Mouse (Mus musculus) intestine, postnatal 0 days (tissue): Measurements from ENCODE around the gene 1700007K13Rik. TPM values are rescaled to one million over a fixed set of nuclear protein-coding genes. Genes with fewer than 3 reads are reported as not detected.
A peak's percentile ranks its signal among the peaks of the same experiment; 100 is the strongest.
"Not testable (repeated sequence)": the region's sequence is repeated elsewhere in the genome, so short reads cannot be mapped to it uniquely, and the experiment has no call there.

Source experiments
- ATAC-seq: fragments of 200-750 bp; cut with Nextera tagmentation; 2 replicates; pipeline ENCODE4 v1.8.0; 2017; ENCODE audit warnings: mild to moderate bottlenecking, moderate TSS enrichment, moderate library complexity
- H3K27ac ChIP-seq: fragments of 300-500 bp; sonication (generic); 2 replicates; pipeline ENCODE4 v1.5.1; 2014; ENCODE audit warnings: mild to moderate bottlenecking, low read depth, low read length, moderate library complexity
- H3K27me3 ChIP-seq: fragments of 300-500 bp; sonication (generic); replicated peaks from 2 replicates; pipeline ENCODE4 v1.6.1; 2014; ENCODE audit warnings: low read length, mixed read lengths; ENCODE audit not compliant: control insufficient read depth, insufficient read depth
- H3K36me3 ChIP-seq: fragments of 300-500 bp; sonication (generic); 2 replicates; pipeline ENCODE4 v1.6.1; 2014; ENCODE audit warnings: mild to moderate bottlenecking, moderate library complexity; ENCODE audit not compliant: control insufficient read depth, insufficient read depth
- H3K4me1 ChIP-seq: fragments of 300-500 bp; sonication (generic); replicated peaks from 2 replicates; pipeline ENCODE4 v1.6.1; 2014; ENCODE audit warnings: antibody characterized with exemption, low read length, mixed read lengths; ENCODE audit not compliant: control insufficient read depth, insufficient read depth
- H3K4me2 ChIP-seq: fragments of 300-500 bp; sonication (generic); replicated peaks from 2 replicates; pipeline ENCODE4 v1.6.1; 2014; ENCODE audit warnings: low read depth, mild to moderate bottlenecking, moderate library complexity
- H3K4me3 ChIP-seq: fragments of 300-500 bp; sonication (generic); 2 replicates; pipeline ENCODE4 v1.5.1; 2014; ENCODE audit warnings: low read depth, low read length
- H3K9ac ChIP-seq: fragments of 300-500 bp; sonication (generic); 2 replicates; pipeline ENCODE4 v1.6.1; 2014; ENCODE audit warnings: mild to moderate bottlenecking, low read depth, low read length
- H3K9me3 ChIP-seq: fragments of 300-500 bp; sonication (generic); 2 replicates; pipeline ENCODE4 v1.6.1; 2016; ENCODE audit warnings: mixed run types; ENCODE audit not compliant: control insufficient read depth
- CTCF ChIP-seq: sonication (generic); IDR thresholded peaks from 2 replicates; pipeline ENCODE4 v1.5.1; 2016; ENCODE audit warnings: low read depth, mild to moderate bottlenecking, control low read depth, antibody characterized with exemption, moderate library complexity
- WGBS: fragments of 180-500 bp; shearing (Covaris S2); extraction: QIAGEN DNeasy Blood & Tissue Kit; methylation state at CpG from one replicate; pipeline ENCODE4 v1.1.7; 2014; 5-methylcytosine and 5-hydroxymethylcytosine counted together
- polyA plus RNA-seq: library from polyadenylated mRNA; unstranded; fragments of >200 nt; fragmentation: Nextera tagmentation; extraction: Ambion mirVana; gene quantifications from 2 replicates; pipeline ENCODE4 v1.2.1, GENCODE M21; 2015

Gene 1700007K13Rik
- polyA plus RNA-seq, 1 experiment from 2014 or later, result not detected

DNA sequence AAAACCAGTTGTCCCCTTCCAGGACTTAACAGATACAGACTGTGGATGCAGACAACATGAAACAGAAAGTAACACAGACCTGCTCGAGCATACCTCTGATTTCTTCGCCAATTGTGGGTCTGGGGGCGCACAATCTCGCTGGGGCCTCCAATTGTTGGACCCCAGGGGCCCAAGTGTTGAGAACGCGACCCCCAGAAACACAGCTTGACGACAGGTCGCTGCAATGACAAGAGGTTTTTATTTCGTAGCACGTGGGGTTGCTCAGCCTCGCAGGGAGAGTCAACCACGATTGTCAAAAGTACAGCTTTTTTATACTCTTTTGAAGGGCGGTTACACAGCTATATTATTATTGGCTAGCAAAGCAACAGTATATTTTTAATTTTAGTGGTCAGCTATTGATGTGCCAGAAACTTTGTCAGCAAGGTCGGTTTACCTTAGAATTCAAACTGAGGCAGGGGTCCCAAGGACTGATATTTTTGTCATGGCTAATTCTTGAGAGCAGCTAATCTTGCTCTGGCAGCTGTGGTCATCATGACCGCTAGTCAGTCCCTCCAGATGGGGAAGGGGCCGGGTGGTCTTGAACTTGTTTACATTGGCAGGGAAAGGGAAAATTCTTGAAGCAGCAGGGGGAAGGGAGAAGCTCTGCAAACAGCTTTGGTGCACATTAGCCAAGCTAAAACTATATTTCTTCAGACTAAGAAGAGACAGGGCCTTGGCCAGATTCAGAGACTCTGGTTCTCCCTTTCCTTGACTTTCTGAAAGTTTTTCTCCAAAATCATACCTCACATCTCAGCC is 29.9 kb upstream of the 1700007K13Rik start:
- Histone ChIP-seq H3K27ac (0 out of 2 replicates have a peak overlapping the region, but pooled peaks have one; percentile 15), H3K36me3 (no peaks in the 10 kb centered on the region), H3K9me3 (no peaks in the 10 kb centered on the region), H3K4me2 (no peak overlapping the region), H3K27me3 (no peaks in the 10 kb centered on the region), H3K9ac (no peak overlapping the region), H3K4me3 (no peak overlapping the region), H3K4me1 (peaks cover 6% of the 10 kb centered on the region; the same call in 1 of the 2 replicates)
- WGBS, result 77% methylated on average over 16 of the region's 16 CpGs
- no peak for ATAC-seq
- TF ChIP-seq CTCF, result no peak

DNA sequence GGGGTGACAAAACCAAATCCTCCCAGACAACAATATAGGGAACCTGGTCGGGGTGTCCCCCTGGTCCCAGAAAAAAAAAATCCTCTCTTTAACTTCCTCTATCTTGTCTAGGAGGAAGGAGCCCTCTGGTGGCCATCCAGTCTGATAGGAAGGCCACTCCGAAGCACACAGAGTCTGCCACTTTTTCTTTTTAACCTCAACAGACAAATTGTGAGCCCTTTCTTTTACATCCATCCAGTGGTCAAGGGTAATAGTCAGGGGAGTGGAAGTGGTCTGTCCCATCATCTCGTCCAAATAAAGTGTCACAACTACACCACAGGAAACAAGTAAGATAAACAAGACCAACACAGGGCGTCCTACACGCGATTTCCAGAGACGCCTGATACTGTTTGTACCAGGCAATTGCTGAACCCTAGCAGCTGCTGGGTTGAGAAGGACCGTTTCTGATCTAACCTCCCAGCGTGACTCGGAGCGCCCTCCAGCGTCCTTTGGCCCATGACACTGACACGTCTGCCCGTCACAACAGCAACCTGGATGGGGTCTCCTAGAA is 29.1 kb upstream of the 1700007K13Rik start:
- H3K27ac ChIP-seq, result no peak overlapping the region
- no peaks in the 10 kb centered on the region for H3K27me3 ChIP-seq
- H3K9me3 ChIP-seq, result no peaks in the 10 kb centered on the region
- H3K4me2 ChIP-seq, result no peak overlapping the region
- H3K36me3 ChIP-seq, result no peaks in the 10 kb centered on the region
- no peak overlapping the region for H3K9ac ChIP-seq
- TF ChIP-seq CTCF, result peak; percentile 59
- ATAC-seq, result no peak
- peaks cover 6% of the 10 kb centered on the region; the same call in 1 of the 2 replicates for H3K4me1 ChIP-seq
- WGBS, result 72% methylated on average over 14 of the region's 14 CpGs
- H3K4me3 ChIP-seq, result no peak overlapping the region

DNA sequence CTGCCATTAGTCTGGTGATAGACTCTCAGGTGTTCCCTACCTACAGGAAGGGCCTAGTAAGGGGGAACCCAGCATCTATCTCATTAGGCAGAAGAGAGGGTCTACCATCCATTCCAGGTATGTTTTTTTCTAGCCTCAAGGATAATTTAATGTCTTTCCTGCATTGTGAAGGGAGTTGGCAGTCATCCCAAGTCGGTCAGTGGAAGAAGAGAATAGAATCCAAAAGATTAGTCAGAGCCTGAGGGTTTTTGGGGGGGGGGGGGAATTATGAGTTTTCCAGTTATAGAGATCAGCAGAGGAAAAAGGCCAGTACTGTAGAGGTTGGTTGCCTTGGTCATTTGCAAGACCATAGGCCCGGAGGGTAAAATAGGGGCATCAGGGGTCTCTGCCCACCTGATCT is 28.4 kb upstream of the 1700007K13Rik start:
- Histone ChIP-seq H3K4me3 (no peak overlapping the region), H3K4me1 (peaks cover 6% of the 10 kb centered on the region; the same call in 1 of the 2 replicates), H3K27me3 (no peaks in the 10 kb centered on the region), H3K9me3 (no peaks in the 10 kb centered on the region), H3K36me3 (no peaks in the 10 kb centered on the region), H3K27ac (no peak overlapping the region), H3K9ac (no peak overlapping the region), H3K4me2 (no peak overlapping the region)
- no peak for TF ChIP-seq CTCF
- 72% methylated on average over 2 of the region's 2 CpGs for WGBS
- no peak for ATAC-seq

DNA sequence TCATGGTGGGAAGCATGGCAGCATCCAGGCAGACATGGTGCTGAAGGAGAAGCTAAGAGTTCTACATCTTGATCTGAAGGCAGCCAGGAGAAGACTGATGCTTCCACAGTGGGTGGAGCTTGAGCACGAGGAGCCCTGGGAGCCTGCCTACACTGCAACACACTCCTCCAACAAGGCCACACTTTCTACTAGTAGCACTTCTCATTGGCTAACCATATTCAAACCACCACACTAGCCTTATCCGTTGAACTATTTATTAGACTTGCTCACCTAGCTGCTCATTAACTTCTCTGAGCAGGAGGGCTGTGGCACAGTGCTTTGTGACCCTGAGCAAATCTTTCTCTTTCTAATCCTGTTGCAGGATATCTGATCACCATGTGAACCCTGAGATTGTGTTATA is 17.7 kb upstream of the 1700007K13Rik start:
- Histone ChIP-seq H3K9ac (no peak overlapping the region), H3K36me3 (no peaks in the 10 kb centered on the region), H3K9me3 (no peaks in the 10 kb centered on the region), H3K4me1 (no peaks in the 10 kb centered on the region), H3K4me3 (no peak overlapping the region), H3K4me2 (no peak overlapping the region), H3K27ac (no peak overlapping the region), H3K27me3 (no peaks in the 10 kb centered on the region)
- TF ChIP-seq CTCF, result no peak
- peak; percentile 77 for ATAC-seq
- 37% methylated on average over 2 of the region's 2 CpGs for WGBS

DNA sequence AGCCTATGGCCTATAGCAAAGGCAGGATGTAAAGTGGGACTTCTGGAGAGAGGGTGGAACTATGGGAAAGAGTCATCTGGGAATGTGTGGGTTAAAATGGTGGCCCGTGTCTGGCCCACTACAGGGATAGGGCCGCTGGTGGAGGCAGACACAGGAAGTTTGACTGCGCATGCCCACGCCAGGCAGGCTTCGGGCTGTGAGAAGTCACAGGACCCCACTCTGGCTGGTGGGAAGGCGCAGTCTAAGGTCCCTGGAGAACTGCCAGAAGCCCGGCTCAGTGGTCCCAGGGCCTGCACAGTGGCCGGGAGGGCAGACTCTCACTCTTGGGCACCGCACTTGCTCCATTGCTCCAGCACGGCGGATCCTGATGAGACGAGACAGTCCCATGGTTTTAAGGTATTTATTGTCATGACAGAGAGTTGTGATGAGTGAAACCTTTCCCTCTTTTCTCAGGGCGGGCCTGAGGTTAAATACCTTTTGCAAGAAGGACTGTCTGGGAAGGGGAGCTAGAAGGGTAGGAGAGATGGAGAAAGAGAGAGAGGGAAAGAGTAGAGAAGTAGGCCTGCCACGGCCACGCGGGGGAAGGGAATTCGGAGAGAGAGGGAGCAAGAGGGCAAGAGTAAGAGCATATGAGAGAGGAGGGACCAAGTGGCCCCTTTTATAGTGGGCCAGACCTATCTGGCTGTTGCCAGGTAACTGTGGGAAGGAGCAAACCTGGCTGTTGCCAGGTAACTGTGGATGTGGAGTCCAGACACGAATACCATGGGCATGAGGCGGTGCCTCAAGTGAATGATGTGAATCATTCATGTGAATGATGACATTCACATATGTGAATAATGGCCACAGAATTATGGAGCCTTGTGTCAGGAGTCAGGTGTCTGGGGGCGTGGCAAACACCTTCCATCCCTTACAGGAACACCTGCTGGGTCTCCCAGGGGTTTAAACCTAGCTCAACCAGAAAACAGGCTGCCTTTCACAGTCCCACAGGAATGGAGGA is 13.4 kb upstream of the 1700007K13Rik start:
- Histone ChIP-seq H3K4me3 (peak overlapping the region; percentile 30), H3K9ac (peak overlapping the region; percentile 42), H3K27me3 (no peaks in the 10 kb centered on the region), H3K4me1 (no peaks in the 10 kb centered on the region), H3K36me3 (no peaks in the 10 kb centered on the region), H3K4me2 (peak overlapping the region; percentile 49), H3K27ac (peak overlapping the region; percentile 7; the same call in 1 of the 2 replicates), H3K9me3 (no peaks in the 10 kb centered on the region)
- ATAC-seq, result no peak; the same call in 1 of the 2 replicates
- 49% methylated on average over 20 of the region's 20 CpGs for WGBS
- no peak for TF ChIP-seq CTCF

DNA sequence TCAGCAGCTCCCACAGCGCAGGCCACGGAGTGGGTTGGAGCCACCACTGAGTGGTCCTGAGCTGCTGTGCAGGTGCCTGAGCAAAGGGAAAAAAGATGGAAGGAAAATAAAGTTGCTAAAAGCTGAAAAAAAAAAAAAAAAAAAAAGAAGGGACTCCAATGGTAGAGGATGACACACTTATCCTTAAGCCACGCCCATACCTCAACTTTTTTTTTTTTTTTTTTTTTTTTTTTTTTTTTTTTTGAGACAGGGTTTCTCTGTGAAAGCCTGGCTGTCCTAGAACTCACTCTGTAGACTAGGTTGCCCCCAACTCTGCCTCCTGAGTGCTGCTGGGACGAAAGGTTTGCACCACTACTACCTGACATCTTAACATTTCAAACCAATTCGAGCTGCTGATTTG is 11.9 kb upstream of the 1700007K13Rik start:
- H3K9ac ChIP-seq, H3K4me2 ChIP-seq, H3K27me3 ChIP-seq, H3K36me3 ChIP-seq, H3K27ac ChIP-seq, H3K9me3 ChIP-seq, H3K4me1 ChIP-seq, ATAC-seq, H3K4me3 ChIP-seq: not testable (repeated sequence)
- WGBS, result 94% methylated on average over 5 of the region's 5 CpGs

DNA sequence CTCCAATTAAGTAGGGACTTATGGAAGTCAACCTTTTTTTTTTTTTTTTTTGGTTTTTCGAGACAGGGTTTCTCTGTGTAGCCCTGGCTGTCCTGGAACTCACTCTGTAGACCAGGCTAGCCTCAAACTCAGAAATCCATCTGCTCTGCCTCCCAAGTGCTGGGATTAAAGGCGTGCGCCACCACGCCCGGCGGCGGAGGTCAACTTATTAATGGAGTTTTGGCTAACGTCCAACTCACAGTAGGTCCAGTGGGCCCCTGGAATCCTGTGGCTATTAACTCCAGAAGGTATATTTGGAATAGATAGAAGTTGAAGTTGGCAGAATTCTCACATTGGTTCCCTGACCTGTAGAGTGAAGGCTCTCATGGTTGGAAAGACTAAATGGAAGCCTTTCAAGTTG is 5.9 kb upstream of the 1700007K13Rik start:
- not testable (repeated sequence) for H3K9me3 ChIP-seq
- WGBS, result 89% methylated on average over 8 of the region's 8 CpGs

More for the DNA sequence above, 5.9 kb upstream of the 1700007K13Rik start:
- not testable (repeated sequence) for H3K9ac ChIP-seq, H3K27me3 ChIP-seq, H3K4me1 ChIP-seq, ATAC-seq, H3K4me3 ChIP-seq, H3K4me2 ChIP-seq, H3K27ac ChIP-seq
- H3K36me3 ChIP-seq, result peaks cover 23% of the 10 kb centered on the region; the same call in 1 of the 2 replicates
